ENCODE assay signal across 9 mouse cellular contexts in the genomic region with DNA sequence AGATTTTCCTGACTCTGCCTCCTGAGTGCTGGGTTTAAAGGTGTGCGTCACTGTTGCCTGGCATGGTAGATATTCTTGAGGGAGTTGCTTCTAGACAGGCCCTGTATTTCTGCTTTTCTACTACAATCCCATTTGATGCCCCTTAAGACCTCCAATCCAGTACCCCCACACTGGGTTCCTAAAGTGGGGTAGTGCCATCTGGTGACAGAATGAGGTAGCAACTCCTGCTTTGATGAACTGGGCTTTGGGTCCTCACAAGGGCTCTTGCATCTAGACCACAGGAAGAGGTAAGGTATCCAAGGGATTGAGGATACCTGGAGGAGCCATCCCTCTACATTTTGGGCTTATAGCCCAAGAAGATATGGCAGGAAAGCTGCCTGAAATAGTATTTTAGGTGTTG. TPM values are rescaled to one million over a fixed set of nuclear protein-coding genes. Genes with fewer than 3 reads are reported as not detected.
DNase-seq lines count a peak whose midpoint lies in the region; ATAC-seq and TF ChIP-seq lines count a peak whose summit lies in the region.
"Had no signal": no experiment of that assay in that cellular context is flagged by ENCODE, and none has a peak within 500 bp of the region (broad histone marks: within the 10 kb centered on the region; RNA-seq: fewer than 3 reads in every experiment).

No protein-coding gene starts in this region.

- H3K9ac ChIP-seq in hindbrain, embryonic 11.5 days (ENCODE audit: low read depth, low read length) = no peak overlapping the region
- H3K9ac ChIP-seq in hindbrain, embryonic 13.5 days = no peak overlapping the region
- H3K9ac ChIP-seq: heart, embryonic 15.5 days had no signal

- H3K4me3 ChIP-seq in hindbrain, embryonic 11.5 days (ENCODE audit: low read depth, low read length) = no peak overlapping the region
- no peak overlapping the region for H3K4me3 ChIP-seq in hindbrain, embryonic 13.5 days
- no peak overlapping the region for H3K4me3 ChIP-seq in spleen, adult 2 months (ENCODE audit: extremely low read depth, insufficient read depth, insufficient read length)
- H3K4me3 ChIP-seq: heart, embryonic 15.5 days had no signal

- H3K36me3 ChIP-seq in hindbrain, embryonic 11.5 days (ENCODE audit: control insufficient read depth, insufficient read depth, low read length) = no peaks in the 10 kb centered on the region
- H3K36me3 ChIP-seq in hindbrain, embryonic 13.5 days = no peaks in the 10 kb centered on the region
- no peaks in the 10 kb centered on the region for H3K36me3 ChIP-seq in spleen, adult 2 months (ENCODE audit: control insufficient read depth, insufficient read depth, low read length)
- H3K36me3 ChIP-seq: heart, embryonic 15.5 days had no signal

- peak; percentile 16; the same call in 1 of the 2 replicates for TF ChIP-seq CTCF in spleen, adult 2 months (IDR thresholded peaks at IDR 0.05; ENCODE audit: extremely low read depth, insufficient read depth, insufficient read length, insufficient replicate concordance)

- no peak overlapping the region for H3K27ac ChIP-seq in hindbrain, embryonic 11.5 days (ENCODE audit: low read depth, low read length)
- no peak overlapping the region for H3K27ac ChIP-seq in hindbrain, embryonic 13.5 days
- H3K27ac ChIP-seq in spleen, adult 2 months (ENCODE audit: insufficient read depth, low read length) = no peak overlapping the region
- H3K27ac ChIP-seq: heart, embryonic 15.5 days had no signal

- TF ChIP-seq POLR2A in spleen, adult 2 months (IDR thresholded peaks at IDR 0.05; ENCODE audit: low read depth, low read length) = no peak

- H3K9me3 ChIP-seq in hindbrain, embryonic 11.5 days (ENCODE audit: control insufficient read depth, low read length) = no peaks in the 10 kb centered on the region
- no peaks in the 10 kb centered on the region for H3K9me3 ChIP-seq in hindbrain, embryonic 13.5 days
- H3K9me3 ChIP-seq: heart, embryonic 15.5 days had no signal

- H3K4me1 ChIP-seq in hindbrain, embryonic 11.5 days (replicated peaks; ENCODE audit: control insufficient read depth, insufficient read depth, low read length) = no peaks in the 10 kb centered on the region
- H3K4me1 ChIP-seq in hindbrain, embryonic 13.5 days (replicated peaks) = peaks cover 10% of the 10 kb centered on the region
- peaks cover 2% of the 10 kb centered on the region; the same call in 1 of the 2 replicates for H3K4me1 ChIP-seq in spleen, adult 2 months (ENCODE audit: control insufficient read depth, insufficient read depth, insufficient read length)

- peak; percentile 28 for DNase-seq in hindbrain, embryonic 11.5 days (ENCODE audit: low spot score)
- peak in 1 of 2 experiments; percentile 14 for DNase-seq in spleen, adult 2 months (ENCODE audit: low read depth in 1 of 2, low spot score in 2 of 2)
- no peak for DNase-seq in spleen, adult 12 weeks (ENCODE audit: low spot score)
- peak; percentile 12 for DNase-seq in embryo, embryonic 10.5 days (ENCODE audit: low spot score)
- DNase-seq in thymus, postnatal 10 days (ENCODE audit: low spot score in 2 of 2) = peak; percentile 11 to 28
- no peak for DNase-seq in ovary, adult 18-20 months (ENCODE audit: low spot score)

- no peak for ATAC-seq in hindbrain, embryonic 11.5 days (ENCODE audit: low FRiP score)
- ATAC-seq in hindbrain, embryonic 13.5 days (ENCODE audit: low FRiP score) = no peak
- ATAC-seq in activated CD4-positive, CD25-positive, alpha-beta regulatory T cell, adult 4 months = no peak

- no peak overlapping the region for H3K4me2 ChIP-seq in hindbrain, embryonic 11.5 days (replicated peaks; ENCODE audit: low read depth, low read length)
- no peak overlapping the region for H3K4me2 ChIP-seq in hindbrain, embryonic 13.5 days
- H3K4me2 ChIP-seq: heart, embryonic 15.5 days had no signal

- no peaks in the 10 kb centered on the region for H3K27me3 ChIP-seq in hindbrain, embryonic 11.5 days (ENCODE audit: control insufficient read depth, insufficient read depth, low read length)
- no peaks in the 10 kb centered on the region for H3K27me3 ChIP-seq in hindbrain, embryonic 13.5 days
- H3K27me3 ChIP-seq in spleen, adult 2 months (ENCODE audit: control insufficient read depth, insufficient read depth, low read length) = no peaks in the 10 kb centered on the region
- H3K27me3 ChIP-seq: heart, embryonic 15.5 days had no signal

- 92% methylated on average over 1 of the region's 1 CpGs for WGBS in hindbrain, embryonic 11.5 days
- WGBS in hindbrain, embryonic 13.5 days = 89% methylated on average over 1 of the region's 1 CpGs
- 95% methylated on average over 1 of the region's 1 CpGs for WGBS in spleen, adult 2 months

RNA-seq across cellular contexts. Expression of a gene that starts 2.5 kb away (rescaled TPM):
- 30.4 and 32.1 TPM in 2 replicates for polyA plus RNA-seq in hindbrain, embryonic 11.5 days (2014; fragmentation: Nextera tagmentation; extraction: Ambion mirVana)
- polyA plus RNA-seq in hindbrain, embryonic 13.5 days (2015; fragmentation: Nextera tagmentation; extraction: Ambion mirVana) = 19.7 and 21.8 TPM in 2 replicates
- 7.5 and 8.5 TPM in 2 replicates for polyA plus RNA-seq in spleen, adult 2 months (2012; rRNA removed)
- polyA plus RNA-seq in activated CD4-positive, CD25-positive, alpha-beta regulatory T cell, adult 4 months (2017; shearing (Covaris generic)) = 10 to 100 TPM; 19.8 to 20.4 TPM

RNA-seq across cellular contexts. Expression of a gene that starts 30.2 kb away (rescaled TPM):
- 6.3 and 8.8 TPM in 2 replicates for polyA plus RNA-seq in hindbrain, embryonic 11.5 days (2014; fragmentation: Nextera tagmentation; extraction: Ambion mirVana)
- 8.2 and 8.8 TPM in 2 replicates for polyA plus RNA-seq in hindbrain, embryonic 13.5 days (2015; fragmentation: Nextera tagmentation; extraction: Ambion mirVana)
- 22.9 and 30.5 TPM in 2 replicates for polyA plus RNA-seq in spleen, adult 2 months (2012; rRNA removed)
- 1 to 10 TPM; 3.4 to 3.7 TPM for polyA plus RNA-seq in activated CD4-positive, CD25-positive, alpha-beta regulatory T cell, adult 4 months (2017; shearing (Covaris generic))

Comparison
In these comparisons a context has a peak if more than half of its experiments do, and no peak if none do; other contexts are left out.
1. DNase-seq: peak in hindbrain, embryonic 11.5 days (single experiment), embryo, embryonic 10.5 days (single experiment) and thymus, postnatal 10 days (2 of 2); none in spleen, adult 12 weeks (single experiment) and ovary, adult 18-20 months (single experiment).